Comparison of ENCODE assay signal across 31 mouse cellular contexts in the genomic region with DNA sequence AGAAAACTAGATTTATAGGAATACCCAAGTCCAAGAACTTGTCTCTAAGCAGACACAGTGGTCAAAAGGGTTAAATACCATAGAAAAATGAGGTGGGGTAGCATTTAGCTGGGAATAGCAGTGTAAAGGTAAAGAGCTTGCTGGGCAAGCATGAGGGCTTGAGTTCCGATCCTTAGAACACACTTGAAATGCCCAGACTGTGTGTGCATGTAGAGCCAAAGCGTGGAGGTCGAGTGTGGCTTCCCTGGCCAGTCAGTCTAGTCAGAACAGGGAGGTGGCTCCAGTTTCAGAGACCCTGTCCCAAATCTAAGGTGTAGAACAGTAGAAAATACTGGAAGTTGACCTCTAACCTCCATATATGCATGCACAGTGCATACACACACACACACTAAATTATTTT.
"Had no signal": no experiment of that assay in that cellular context is flagged by ENCODE, and none has a peak within 500 bp of the region (broad histone marks: within the 10 kb centered on the region; RNA-seq: fewer than 3 reads in every experiment).

No protein-coding gene starts in this region.

- H3K4me3 ChIP-seq: left cerebral cortex, adult 2 months; limb, embryonic 10.5 days; limb, embryonic 12.5 days; limb, embryonic 13.5 days; limb, embryonic 15.5 days; liver, embryonic 12.5 days; liver, embryonic 13.5 days; liver, embryonic 15.5 days; lung, embryonic 15.5 days; megakaryocyte, embryonic 14.5 days; midbrain, embryonic 10.5 days; midbrain, embryonic 12.5 days; midbrain, embryonic 13.5 days; midbrain, embryonic 15.5 days; myocyte; neural tube, embryonic 12.5 days had no signal

- DNase-seq: left cerebral cortex, postnatal 4 days; liver; liver, embryonic 13.5 days; liver, postnatal 0 days; lung, adult 2 months; lung, embryonic 14.5 days; lung, postnatal 14 days; lung, postnatal 36 days; lung, postnatal 4 days; midbrain, embryonic 14.5 days had no signal

- H3K4me1 ChIP-seq: liver, embryonic 12.5 days; liver, embryonic 13.5 days; liver, embryonic 15.5 days; megakaryocyte, embryonic 14.5 days; midbrain, embryonic 10.5 days; midbrain, embryonic 12.5 days; midbrain, embryonic 13.5 days; midbrain, embryonic 15.5 days; neural tube, embryonic 12.5 days had no signal

- H3K36me3 ChIP-seq: limb, embryonic 10.5 days; limb, embryonic 12.5 days; limb, embryonic 13.5 days; limb, embryonic 15.5 days; liver, embryonic 12.5 days; liver, embryonic 13.5 days; liver, embryonic 15.5 days; lung, embryonic 15.5 days; midbrain, embryonic 10.5 days; midbrain, embryonic 12.5 days; midbrain, embryonic 13.5 days; midbrain, embryonic 15.5 days; neural tube, embryonic 12.5 days had no signal

- H3K4me2 ChIP-seq: limb, embryonic 12.5 days; limb, embryonic 13.5 days; limb, embryonic 15.5 days; liver, embryonic 11.5 days; liver, embryonic 12.5 days; liver, embryonic 13.5 days; liver, embryonic 15.5 days; lung, embryonic 14.5 days; lung, embryonic 15.5 days; midbrain, embryonic 11.5 days; midbrain, embryonic 12.5 days; midbrain, embryonic 13.5 days; midbrain, embryonic 15.5 days; neural tube, embryonic 12.5 days had no signal

- H3K9ac ChIP-seq: limb, embryonic 12.5 days; limb, embryonic 13.5 days; limb, embryonic 15.5 days; liver, embryonic 12.5 days; liver, embryonic 13.5 days; liver, embryonic 14.5 days; liver, embryonic 15.5 days; liver, postnatal 0 days; lung, embryonic 14.5 days; lung, embryonic 15.5 days; midbrain, embryonic 12.5 days; midbrain, embryonic 13.5 days; midbrain, embryonic 15.5 days; neural tube, embryonic 12.5 days had no signal

- ATAC-seq: liver, embryonic 12.5 days; liver, postnatal 0 days; lung, postnatal 0 days; midbrain, embryonic 13.5 days; midbrain, embryonic 15.5 days; midbrain, embryonic 16.5 days had no signal

- H3K9me3 ChIP-seq: limb, embryonic 10.5 days; limb, embryonic 12.5 days; limb, embryonic 13.5 days; limb, embryonic 15.5 days; liver, embryonic 12.5 days; liver, embryonic 13.5 days; liver, embryonic 15.5 days; lung, embryonic 15.5 days; midbrain, embryonic 10.5 days; midbrain, embryonic 12.5 days; midbrain, embryonic 13.5 days; midbrain, embryonic 15.5 days; neural tube, embryonic 12.5 days had no signal

- H3K27me3 ChIP-seq: liver, embryonic 12.5 days; liver, embryonic 13.5 days; liver, embryonic 15.5 days; lung, embryonic 15.5 days; midbrain, embryonic 12.5 days; midbrain, embryonic 13.5 days; midbrain, embryonic 15.5 days; neural tube, embryonic 12.5 days had no signal

- H3K27ac ChIP-seq: left cerebral cortex, adult 2 months; limb, embryonic 12.5 days; limb, embryonic 13.5 days; limb, embryonic 15.5 days; liver, embryonic 12.5 days; liver, embryonic 13.5 days; liver, embryonic 14.5 days; liver, embryonic 15.5 days; lung, embryonic 15.5 days; macrophage; midbrain, embryonic 10.5 days; midbrain, embryonic 12.5 days; midbrain, embryonic 13.5 days; midbrain, embryonic 15.5 days; neural tube, embryonic 12.5 days had no signal
